Mouse (Mus musculus) intestine, postnatal 0 days (tissue): ENCODE measurements at regions not wholly inside any gene's neighbourhood (a gene's known extent, or its start where the extent isn't known, plus 50 kb on each side); places are given as distances from the start of the nearest gene placed in this dataset.

Experiments used
- ATAC-seq: fragments of 200-750 bp; cut with Nextera tagmentation; 2 replicates; pipeline ENCODE4 v1.8.0; 2017; ENCODE audit warnings: mild to moderate bottlenecking, moderate TSS enrichment, moderate library complexity
- H3K27ac ChIP-seq: fragments of 300-500 bp; sonication (generic); 2 replicates; pipeline ENCODE4 v1.5.1; 2014; ENCODE audit warnings: mild to moderate bottlenecking, low read depth, low read length, moderate library complexity
- H3K27me3 ChIP-seq: fragments of 300-500 bp; sonication (generic); replicated peaks from 2 replicates; pipeline ENCODE4 v1.6.1; 2014; ENCODE audit warnings: low read length, mixed read lengths; ENCODE audit not compliant: control insufficient read depth, insufficient read depth
- H3K36me3 ChIP-seq: fragments of 300-500 bp; sonication (generic); 2 replicates; pipeline ENCODE4 v1.6.1; 2014; ENCODE audit warnings: mild to moderate bottlenecking, moderate library complexity; ENCODE audit not compliant: control insufficient read depth, insufficient read depth
- H3K4me1 ChIP-seq: fragments of 300-500 bp; sonication (generic); replicated peaks from 2 replicates; pipeline ENCODE4 v1.6.1; 2014; ENCODE audit warnings: antibody characterized with exemption, low read length, mixed read lengths; ENCODE audit not compliant: control insufficient read depth, insufficient read depth
- H3K4me2 ChIP-seq: fragments of 300-500 bp; sonication (generic); replicated peaks from 2 replicates; pipeline ENCODE4 v1.6.1; 2014; ENCODE audit warnings: low read depth, mild to moderate bottlenecking, moderate library complexity
- H3K4me3 ChIP-seq: fragments of 300-500 bp; sonication (generic); 2 replicates; pipeline ENCODE4 v1.5.1; 2014; ENCODE audit warnings: low read depth, low read length
- H3K9ac ChIP-seq: fragments of 300-500 bp; sonication (generic); 2 replicates; pipeline ENCODE4 v1.6.1; 2014; ENCODE audit warnings: mild to moderate bottlenecking, low read depth, low read length
- H3K9me3 ChIP-seq: fragments of 300-500 bp; sonication (generic); 2 replicates; pipeline ENCODE4 v1.6.1; 2016; ENCODE audit warnings: mixed run types; ENCODE audit not compliant: control insufficient read depth
- CTCF ChIP-seq: sonication (generic); IDR thresholded peaks from 2 replicates; pipeline ENCODE4 v1.5.1; 2016; ENCODE audit warnings: low read depth, mild to moderate bottlenecking, control low read depth, antibody characterized with exemption, moderate library complexity
- WGBS: fragments of 180-500 bp; shearing (Covaris S2); extraction: QIAGEN DNeasy Blood & Tissue Kit; methylation state at CpG from one replicate; pipeline ENCODE4 v1.1.7; 2014; 5-methylcytosine and 5-hydroxymethylcytosine counted together

GRCm38 (mm10) chr13:84771956-84772355, 417.3 kb upstream of the Ccnh start:
- Histone ChIP-seq H3K9me3 (no peaks in the 10 kb centered on the region), H3K36me3 (no peaks in the 10 kb centered on the region), H3K9ac (no peak overlapping the region), H3K4me2 (no peak overlapping the region), H3K4me3 (no peak overlapping the region), H3K27ac (no peak overlapping the region), H3K27me3 (no peaks in the 10 kb centered on the region), H3K4me1 (no peaks in the 10 kb centered on the region)
- 38% methylated on average over 2 of the region's 2 CpGs for WGBS
- no peak for TF ChIP-seq CTCF
- ATAC-seq = no peak

GRCm38 (mm10) chr13:84783017-84783937, 405.9 kb upstream of the Ccnh start:
- H3K9ac ChIP-seq = no peak overlapping the region
- no peak for TF ChIP-seq CTCF
- H3K27ac ChIP-seq = no peak overlapping the region
- no peaks in the 10 kb centered on the region for H3K27me3 ChIP-seq
- WGBS = 33% methylated on average over 4 of the region's 4 CpGs
- H3K9me3 ChIP-seq = no peaks in the 10 kb centered on the region
- ATAC-seq = no peak
- H3K36me3 ChIP-seq = no peaks in the 10 kb centered on the region
- no peaks in the 10 kb centered on the region for H3K4me1 ChIP-seq
- H3K4me2 ChIP-seq = no peak overlapping the region
- no peak overlapping the region for H3K4me3 ChIP-seq

- Histone ChIP-seq H3K36me3 (no peaks in the 10 kb centered on the region), H3K9me3 (no peaks in the 10 kb centered on the region), H3K4me1 (no peaks in the 10 kb centered on the region), H3K27ac (no peak overlapping the region), H3K4me3 (no peak overlapping the region), H3K27me3 (no peaks in the 10 kb centered on the region), H3K4me2 (no peak overlapping the region), H3K9ac (no peak overlapping the region)
- TF ChIP-seq CTCF = no peak
- 70% methylated on average over 3 of the region's 3 CpGs for WGBS
- no peak for ATAC-seq
These were observed 384.8 kb upstream of the Ccnh start for GRCm38 (mm10) chr13:84804241-84804980.

GRCm38 (mm10) chr13:84805190-84805589, 384.0 kb upstream of the Ccnh start:
- no peak for ATAC-seq
- Histone ChIP-seq H3K9ac (no peak overlapping the region), H3K36me3 (no peaks in the 10 kb centered on the region), H3K9me3 (no peaks in the 10 kb centered on the region), H3K27ac (no peak overlapping the region), H3K4me3 (no peak overlapping the region), H3K27me3 (no peaks in the 10 kb centered on the region), H3K4me1 (no peaks in the 10 kb centered on the region), H3K4me2 (no peak overlapping the region)
- no peak for TF ChIP-seq CTCF
- WGBS = 81% methylated on average over 4 of the region's 4 CpGs

GRCm38 (mm10) chr13:84809605-84810004, 379.6 kb upstream of the Ccnh start:
- no peak overlapping the region for H3K27ac ChIP-seq
- H3K4me3 ChIP-seq = no peak overlapping the region
- no peaks in the 10 kb centered on the region for H3K9me3 ChIP-seq
- no peaks in the 10 kb centered on the region for H3K36me3 ChIP-seq
- no peak for TF ChIP-seq CTCF
- H3K27me3 ChIP-seq = no peaks in the 10 kb centered on the region
- no peak for ATAC-seq
- H3K4me1 ChIP-seq = no peaks in the 10 kb centered on the region
- no peak overlapping the region for H3K9ac ChIP-seq
- WGBS = 91% methylated on average over 3 of the region's 3 CpGs
- no peak overlapping the region for H3K4me2 ChIP-seq
